Mouse (Mus musculus): ENCODE results near the gene Ccr1. TPM values are rescaled to one million over a fixed set of nuclear protein-coding genes. Genes with fewer than 3 reads are reported as not detected.

The Ccr1 gene
- total RNA-seq (2014; rRNA removed; ENCODE audit: low replicate concordance), result 1.3 and 2.4 TPM in 2 replicates
- polyA plus RNA-seq (2015; fragmentation: Nextera tagmentation; extraction: Ambion mirVana), result 1.9 and 2.4 TPM in 2 replicates

DNA sequence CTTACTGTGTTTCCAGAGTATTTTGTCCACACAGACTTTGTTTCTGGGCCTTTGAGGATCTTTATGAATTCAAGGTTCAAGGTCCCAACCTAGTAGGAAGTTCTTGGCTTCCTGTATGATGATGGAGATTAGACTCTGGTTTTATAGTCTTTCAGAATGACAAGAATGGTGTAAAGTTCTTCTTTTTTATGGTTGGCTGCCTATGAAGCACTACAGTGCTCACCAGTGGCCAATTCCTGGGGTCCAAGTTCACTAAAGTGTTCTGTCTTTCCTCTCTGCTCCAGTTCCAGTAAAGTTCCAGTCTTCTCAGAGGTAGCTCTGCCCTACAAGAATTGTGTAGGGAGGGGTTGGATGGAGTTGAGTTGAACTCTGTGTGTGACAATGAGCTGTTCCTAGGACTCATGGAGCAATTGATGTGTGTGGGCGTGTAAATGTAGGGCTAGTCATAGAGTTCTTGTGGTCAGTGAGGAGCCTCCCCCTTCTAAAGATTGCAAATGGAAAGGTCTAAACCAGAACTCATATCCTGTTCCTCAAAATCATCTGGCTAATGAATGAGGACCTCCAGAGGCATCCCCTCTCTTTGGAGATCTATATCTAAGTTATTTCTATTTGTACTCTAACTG lies at the start of gene Ccr1:
Gene Ccr1, minus strand, starts transcription at position 403 of the 623 bp plus-strand sequence.
- Histone ChIP-seq H3K4me2 (ENCODE audit: low read depth, low read length) (no peak within 1 kb of the TSS), H3K9ac (replicated peaks; ENCODE audit: low read depth, low read length) (no peak within 1 kb of the TSS), H3K36me3 (replicated peaks; ENCODE audit: control insufficient read depth, insufficient read depth, low read length) (no peaks in the 10 kb centered on the region), H3K27ac (ENCODE audit: low read depth) (no peak within 1 kb of the TSS), H3K4me1 (ENCODE audit: control insufficient read depth, insufficient read depth) (no peaks in the 10 kb centered on the region), H3K9me3 (replicated peaks; ENCODE audit: control insufficient read depth, low read length) (no peaks in the 10 kb centered on the region), H3K4me3 (ENCODE audit: low read depth, low read length) (no peak within 1 kb of the TSS), H3K27me3 (ENCODE audit: control insufficient read depth, insufficient read depth, low read length) (no peaks in the 10 kb centered on the region)
- TF ChIP-seq EP300 (IDR thresholded peaks at IDR 0.05; ENCODE audit: low read depth) (no peak), CTCF (IDR thresholded peaks at IDR 0.05; ENCODE audit: low read depth) (no peak)
- ATAC-seq (ENCODE audit: insufficient read depth, low read depth) (no peak), DNase-seq (ENCODE audit: low spot score) (no peak)
- WGBS, result 61% methylated on average over 1 of the region's 1 CpGs

DNA sequence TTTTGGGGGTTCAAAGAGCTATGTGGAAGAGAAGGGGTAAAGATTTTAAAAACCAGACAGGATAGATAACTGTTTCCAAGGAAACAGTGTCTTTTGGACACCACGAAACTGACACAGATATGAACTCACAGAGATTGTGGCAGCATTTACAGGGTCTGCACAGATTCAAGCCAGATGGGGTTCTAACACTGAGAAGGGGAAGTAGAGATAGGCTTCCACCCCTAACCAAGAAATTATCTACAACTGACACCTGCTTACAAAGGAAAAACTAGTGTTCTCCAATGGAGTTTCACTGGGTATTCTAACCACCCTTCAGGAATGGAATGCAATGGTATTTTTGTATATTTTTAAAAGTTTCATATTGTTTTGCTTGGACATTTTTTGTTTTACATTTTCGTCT lies 47.6 kb upstream of the Ccr1 start:
- no peaks in the 10 kb centered on the region for H3K9me3 ChIP-seq (replicated peaks; ENCODE audit: control insufficient read depth, low read length)
- H3K27me3 ChIP-seq (ENCODE audit: control insufficient read depth, insufficient read depth, low read length), result no peaks in the 10 kb centered on the region
- H3K4me3 ChIP-seq (ENCODE audit: low read depth, low read length), result no peak overlapping the region
- no peaks in the 10 kb centered on the region for H3K4me1 ChIP-seq (ENCODE audit: control insufficient read depth, insufficient read depth)
- WGBS, result 41% methylated on average over 2 of the region's 2 CpGs
- no peak for ATAC-seq (ENCODE audit: insufficient read depth, low read depth)
- DNase-seq (ENCODE audit: low spot score), result no peak
- TF ChIP-seq EP300 (IDR thresholded peaks at IDR 0.05; ENCODE audit: low read depth), result no peak
- TF ChIP-seq CTCF (IDR thresholded peaks at IDR 0.05; ENCODE audit: low read depth), result no peak
- H3K36me3 ChIP-seq (replicated peaks; ENCODE audit: control insufficient read depth, insufficient read depth, low read length), result no peaks in the 10 kb centered on the region
- H3K27ac ChIP-seq (ENCODE audit: low read depth), result no peak overlapping the region
- no peak overlapping the region for H3K4me2 ChIP-seq (ENCODE audit: low read depth, low read length)
- H3K9ac ChIP-seq (replicated peaks; ENCODE audit: low read depth, low read length), result no peak overlapping the region

DNA sequence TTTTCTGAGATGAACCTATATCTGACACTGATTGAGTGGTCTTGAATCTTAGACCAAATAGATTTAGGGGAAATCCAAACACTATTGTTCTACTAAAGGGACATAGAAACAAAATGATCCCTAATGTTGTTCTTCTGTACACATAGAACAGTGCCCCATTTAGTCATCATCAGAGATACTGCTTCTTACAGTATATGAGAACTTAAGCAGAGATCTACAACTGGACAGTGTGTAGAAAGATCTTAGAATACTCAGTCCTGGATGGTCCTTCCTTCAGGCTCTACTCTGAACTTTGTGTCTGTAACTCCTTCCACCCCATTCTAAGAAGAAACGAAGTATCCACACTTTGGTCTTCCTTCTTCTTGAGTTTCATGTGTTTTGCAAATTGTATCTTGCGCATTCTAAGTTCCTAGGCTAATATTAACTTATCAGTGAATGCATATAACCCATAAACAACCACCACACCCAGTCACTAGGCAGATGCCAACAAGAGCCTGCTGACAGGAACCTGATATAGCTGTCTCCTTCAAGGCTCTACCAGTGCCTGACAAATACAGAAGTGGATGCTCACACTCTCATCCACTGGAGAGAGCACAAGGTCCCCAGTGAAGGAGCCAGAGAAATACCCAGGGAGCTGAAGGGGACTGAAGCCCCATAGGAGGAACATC lies 46.6 kb upstream of the Ccr1 start:
- no peaks in the 10 kb centered on the region for H3K4me1 ChIP-seq (ENCODE audit: control insufficient read depth, insufficient read depth)
- H3K4me2 ChIP-seq (ENCODE audit: low read depth, low read length), result no peak overlapping the region
- no peaks in the 10 kb centered on the region for H3K36me3 ChIP-seq (replicated peaks; ENCODE audit: control insufficient read depth, insufficient read depth, low read length)
- no peak for DNase-seq (ENCODE audit: low spot score)
- no peak overlapping the region for H3K4me3 ChIP-seq (ENCODE audit: low read depth, low read length)
- WGBS, result 67% methylated on average over 2 of the region's 2 CpGs
- no peaks in the 10 kb centered on the region for H3K9me3 ChIP-seq (replicated peaks; ENCODE audit: control insufficient read depth, low read length)
- H3K9ac ChIP-seq (replicated peaks; ENCODE audit: low read depth, low read length), result no peak overlapping the region
- no peak for ATAC-seq (ENCODE audit: insufficient read depth, low read depth)
- no peak overlapping the region for H3K27ac ChIP-seq (ENCODE audit: low read depth)
- H3K27me3 ChIP-seq (ENCODE audit: control insufficient read depth, insufficient read depth, low read length), result no peaks in the 10 kb centered on the region
- TF ChIP-seq CTCF (IDR thresholded peaks at IDR 0.05; ENCODE audit: low read depth) (no peak), EP300 (IDR thresholded peaks at IDR 0.05; ENCODE audit: low read depth) (no peak)

DNA sequence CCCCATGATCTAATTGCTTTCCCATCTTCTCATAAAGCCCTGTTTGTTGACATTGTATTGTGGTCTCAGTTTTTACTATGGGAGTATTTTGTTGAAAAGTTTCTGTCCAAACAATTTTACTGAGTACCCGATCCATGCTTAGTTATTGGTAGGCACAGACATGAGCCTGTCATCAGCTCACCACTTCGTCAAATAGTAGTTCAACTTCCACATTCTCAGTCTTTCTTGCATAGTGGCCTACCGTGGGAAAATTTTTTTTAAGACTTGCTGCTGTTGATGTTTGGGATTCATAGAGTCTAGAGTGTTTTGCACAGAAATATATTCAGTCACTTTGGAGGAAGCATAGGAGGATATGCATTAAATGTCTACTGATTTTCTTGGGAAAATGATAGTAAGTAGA lies 44.8 kb upstream of the Ccr1 start:
- Histone ChIP-seq H3K4me3 (ENCODE audit: low read depth, low read length) (no peak overlapping the region), H3K9ac (replicated peaks; ENCODE audit: low read depth, low read length) (no peak overlapping the region), H3K27me3 (ENCODE audit: control insufficient read depth, insufficient read depth, low read length) (no peaks in the 10 kb centered on the region), H3K4me1 (ENCODE audit: control insufficient read depth, insufficient read depth) (no peaks in the 10 kb centered on the region), H3K27ac (ENCODE audit: low read depth) (no peak overlapping the region), H3K4me2 (ENCODE audit: low read depth, low read length) (no peak overlapping the region), H3K36me3 (replicated peaks; ENCODE audit: control insufficient read depth, insufficient read depth, low read length) (no peaks in the 10 kb centered on the region), H3K9me3 (replicated peaks; ENCODE audit: control insufficient read depth, low read length) (no peaks in the 10 kb centered on the region)
- ATAC-seq (ENCODE audit: insufficient read depth, low read depth), result no peak
- TF ChIP-seq EP300 (IDR thresholded peaks at IDR 0.05; ENCODE audit: low read depth) (no peak), CTCF (IDR thresholded peaks at IDR 0.05; ENCODE audit: low read depth) (no peak)
- WGBS, result 70% methylated on average over 3 of the region's 3 CpGs
- DNase-seq (ENCODE audit: low spot score), result no peak

DNA sequence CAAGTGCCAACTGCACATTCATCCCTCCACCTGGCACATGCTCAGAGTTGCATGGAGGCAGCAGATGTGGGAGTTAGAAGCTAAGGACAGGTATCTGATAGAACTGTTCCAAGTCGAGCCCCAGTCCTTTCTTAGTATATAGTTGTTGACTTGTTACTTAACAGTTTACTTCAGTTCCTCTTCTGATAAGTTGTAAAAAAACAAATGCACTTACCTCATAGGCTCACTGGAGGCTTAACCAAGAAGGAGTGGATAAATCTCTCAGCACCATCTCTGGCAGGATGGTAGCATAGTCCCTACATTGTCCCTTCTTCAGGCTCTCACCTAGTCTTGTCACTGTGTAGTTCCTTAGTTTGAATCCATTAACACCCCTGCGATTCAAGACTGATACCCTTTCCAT lies 44.2 kb upstream of the Ccr1 start:
- Histone ChIP-seq H3K4me2 (ENCODE audit: low read depth, low read length) (no peak overlapping the region), H3K4me1 (ENCODE audit: control insufficient read depth, insufficient read depth) (no peaks in the 10 kb centered on the region)
- WGBS, result 52% methylated on average over 2 of the region's 2 CpGs

More for the DNA sequence above, 44.2 kb upstream of the Ccr1 start:
- Histone ChIP-seq H3K9ac (replicated peaks; ENCODE audit: low read depth, low read length) (no peak overlapping the region), H3K27ac (ENCODE audit: low read depth) (no peak overlapping the region), H3K36me3 (replicated peaks; ENCODE audit: control insufficient read depth, insufficient read depth, low read length) (no peaks in the 10 kb centered on the region), H3K4me3 (ENCODE audit: low read depth, low read length) (no peak overlapping the region), H3K9me3 (replicated peaks; ENCODE audit: control insufficient read depth, low read length) (no peaks in the 10 kb centered on the region), H3K27me3 (ENCODE audit: control insufficient read depth, insufficient read depth, low read length) (no peaks in the 10 kb centered on the region)
- TF ChIP-seq EP300 (IDR thresholded peaks at IDR 0.05; ENCODE audit: low read depth) (no peak), CTCF (IDR thresholded peaks at IDR 0.05; ENCODE audit: low read depth) (no peak)
- DNase-seq (ENCODE audit: low spot score) (no peak), ATAC-seq (ENCODE audit: insufficient read depth, low read depth) (no peak)

Measured in heart, postnatal 0 days (tissue).